Mouse (Mus musculus): ENCODE data around the gene Klf12. TPM values are rescaled to one million over a fixed set of nuclear protein-coding genes. Genes with fewer than 3 reads are reported as not detected.

Klf12 gene
- total and polyA plus RNA-seq, 2 experiments = 20.7 to 29.2 TPM

DNA sequence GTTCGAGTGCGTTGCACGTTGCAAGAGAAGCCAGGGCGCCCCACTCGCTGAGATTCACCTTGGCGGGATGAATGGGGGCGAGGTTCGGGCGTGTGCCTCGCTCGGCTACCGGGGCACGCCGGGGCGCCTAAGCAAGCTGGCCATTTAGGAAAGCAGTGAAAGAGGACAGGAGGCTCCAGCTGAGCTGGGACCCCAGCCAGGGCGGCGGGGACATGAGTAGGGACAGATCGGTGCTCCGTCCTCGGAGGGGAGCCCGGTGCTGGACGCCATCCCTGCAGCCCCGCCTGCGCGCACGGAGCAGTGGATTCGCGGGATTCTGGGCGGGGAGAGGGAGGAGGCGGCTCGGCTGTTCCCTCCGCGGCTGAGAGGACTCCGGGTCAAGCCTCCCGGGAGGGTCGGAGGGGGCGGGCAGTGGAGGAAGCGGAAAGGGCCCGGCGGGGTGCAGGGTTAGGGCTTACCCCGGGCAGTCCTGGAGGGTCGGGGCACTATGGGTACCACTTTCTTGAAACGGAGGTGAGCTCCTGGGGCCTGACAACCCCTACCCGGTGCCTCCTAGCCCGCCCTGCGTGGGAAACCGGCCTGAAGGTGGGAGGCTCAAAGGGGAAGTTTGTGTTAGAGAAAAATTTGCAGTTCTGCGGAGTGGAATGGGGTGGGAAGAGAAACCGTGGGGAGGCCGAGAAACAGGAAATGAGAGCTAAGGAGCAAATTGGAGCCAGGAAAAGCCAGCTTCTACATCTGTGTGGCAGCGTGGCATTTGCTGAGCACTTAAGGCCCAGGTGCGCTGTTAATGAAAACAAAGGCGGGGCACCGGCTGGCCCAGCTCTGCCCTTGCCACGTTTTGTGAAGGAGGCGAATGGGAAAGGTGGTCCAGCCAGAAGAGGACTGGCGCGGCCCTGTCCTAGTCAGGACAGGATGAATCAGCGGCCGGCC lies 1.4 kb upstream of the Klf12 start:
- Histone ChIP-seq H3K79me2 (ENCODE audit: control insufficient read depth, insufficient read depth, low read length) (peaks cover under 1% of the 10 kb centered on the region; the same call in 1 of the 2 replicates), H3K4me3 (ENCODE audit: insufficient read depth, low read depth, low read length) (peak overlapping the region; percentile 67), H3K36me3 (ENCODE audit: control insufficient read depth, insufficient read depth, low read length) (no peaks in the 10 kb centered on the region), H3K27me3 (ENCODE audit: control insufficient read depth, insufficient read depth, low read length) (no peaks in the 10 kb centered on the region), H3K9ac (ENCODE audit: low read depth, low read length) (peak overlapping the region; percentile 60), H3K4me1 (ENCODE audit: control insufficient read depth, insufficient read depth, low read length) (peaks cover 6% of the 10 kb centered on the region; the same call in 1 of the 2 replicates), H3K27ac (replicated peaks; ENCODE audit: insufficient read depth, low read depth, low read length) (peak overlapping the region; percentile 95)
- TF ChIP-seq POLR2A (IDR thresholded peaks at IDR 0.05; ENCODE audit: extremely low read depth, insufficient read depth, low read length) (0 out of 2 replicates have a peak, but pooled peaks have one; percentile 50), CTCF (IDR thresholded peaks at IDR 0.05; ENCODE audit: low read depth, low read length) (no peak)
- DNase-seq (ENCODE audit: extremely low read depth, low read depth, low spot score) = peak; percentile 90
- under 1% methylated on average over 60 of the region's 60 CpGs for WGBS

DNA sequence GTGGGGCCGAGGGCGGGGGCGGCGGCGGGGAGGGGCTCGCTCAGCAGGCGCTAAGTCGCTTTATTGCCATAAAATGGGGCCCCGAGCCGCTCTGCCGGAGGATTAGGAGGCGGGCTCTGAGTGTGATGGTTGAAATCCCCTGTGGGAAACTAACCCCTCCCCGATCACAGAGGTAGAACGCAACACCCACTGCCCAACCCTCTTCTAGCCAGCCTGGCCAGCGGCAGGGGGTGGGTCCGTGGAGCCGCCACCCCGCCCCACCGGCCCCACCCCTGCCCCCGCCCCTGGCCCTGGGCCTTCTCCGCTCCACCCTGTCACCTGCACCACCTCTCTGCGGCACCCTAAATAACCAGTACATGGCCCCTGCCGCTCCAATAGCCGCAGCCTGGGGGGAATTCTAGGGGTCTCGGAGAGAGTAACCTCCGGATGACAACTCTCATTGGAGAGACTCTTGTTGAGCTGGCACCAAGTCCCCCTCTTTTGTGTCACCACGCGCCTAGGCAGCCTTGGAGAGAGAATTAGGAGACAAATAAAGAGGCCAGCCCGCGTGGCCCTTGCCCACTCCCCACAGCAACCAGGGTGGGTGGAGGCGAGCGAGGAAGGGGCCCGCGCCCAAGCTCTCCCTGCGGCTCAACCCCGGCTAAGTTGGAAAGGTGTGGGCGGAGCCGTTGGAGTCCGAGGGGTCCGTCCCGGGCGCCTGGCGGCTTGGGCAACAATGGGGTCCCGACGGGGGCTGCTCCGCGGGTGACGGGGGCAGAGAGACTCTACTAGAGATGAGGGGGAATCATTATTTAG lies 579 bp upstream of the Klf12 start:
- Histone ChIP-seq H3K27me3 (ENCODE audit: control insufficient read depth, insufficient read depth, low read length) (no peaks in the 10 kb centered on the region), H3K4me3 (ENCODE audit: insufficient read depth, low read depth, low read length) (peak overlapping the region; percentile 67), H3K79me2 (ENCODE audit: control insufficient read depth, insufficient read depth, low read length) (peaks cover 6% of the 10 kb centered on the region), H3K36me3 (ENCODE audit: control insufficient read depth, insufficient read depth, low read length) (no peaks in the 10 kb centered on the region), H3K27ac (replicated peaks; ENCODE audit: insufficient read depth, low read depth, low read length) (peak overlapping the region; percentile 95), H3K4me1 (ENCODE audit: control insufficient read depth, insufficient read depth, low read length) (peaks cover 6% of the 10 kb centered on the region; the same call in 1 of the 2 replicates), H3K9ac (ENCODE audit: low read depth, low read length) (peak overlapping the region; percentile 60)
- under 1% methylated on average over 48 of the region's 48 CpGs for WGBS
- peak; percentile 94 for DNase-seq (ENCODE audit: extremely low read depth, low read depth, low spot score)
- TF ChIP-seq CTCF (IDR thresholded peaks at IDR 0.05; ENCODE audit: low read depth, low read length) = no peak
- TF ChIP-seq POLR2A (IDR thresholded peaks at IDR 0.05; ENCODE audit: extremely low read depth, insufficient read depth, low read length) = 0 out of 2 replicates have a peak, but pooled peaks have one; percentile 15

DNA sequence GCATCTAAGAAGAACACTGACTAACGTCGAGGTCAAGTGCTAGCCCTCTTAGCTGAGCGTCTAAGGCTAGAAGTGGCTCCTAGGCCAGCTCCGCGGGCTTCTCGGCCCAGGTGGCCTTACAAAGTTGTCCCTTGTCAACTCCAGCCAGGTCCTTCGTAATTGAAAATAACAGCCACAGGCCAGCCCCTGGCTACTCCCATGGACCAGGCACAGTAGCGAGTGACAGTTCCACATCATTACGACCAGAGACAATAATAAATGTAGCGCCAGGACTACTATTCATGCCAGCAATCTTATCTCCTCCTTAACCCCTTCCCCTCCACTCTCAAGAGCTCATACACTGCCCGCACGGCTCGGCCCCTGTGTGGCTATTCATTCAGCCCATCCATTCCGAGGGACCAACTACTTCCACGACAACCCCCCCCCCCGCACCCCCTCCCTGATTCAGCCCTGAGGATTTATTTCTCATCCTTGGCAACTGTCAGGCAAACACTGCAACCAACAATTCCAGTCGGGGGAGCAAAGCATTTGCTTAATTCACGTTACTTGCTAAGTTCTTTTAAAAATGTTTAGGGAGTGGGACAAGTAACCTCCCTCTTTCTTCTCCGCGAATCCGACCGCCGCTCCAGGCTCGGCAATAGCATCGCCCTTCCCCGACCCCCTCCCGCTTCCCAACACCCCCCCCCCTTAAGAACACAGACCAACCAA lies 914 bp downstream of the Klf12 start:
- Histone ChIP-seq H3K9ac (ENCODE audit: low read depth, low read length) (peak overlapping the region; percentile 67), H3K4me1 (ENCODE audit: control insufficient read depth, insufficient read depth, low read length) (peaks cover 6% of the 10 kb centered on the region; the same call in 1 of the 2 replicates), H3K79me2 (ENCODE audit: control insufficient read depth, insufficient read depth, low read length) (peaks cover 17% of the 10 kb centered on the region), H3K27me3 (ENCODE audit: control insufficient read depth, insufficient read depth, low read length) (no peaks in the 10 kb centered on the region), H3K27ac (replicated peaks; ENCODE audit: insufficient read depth, low read depth, low read length) (peak overlapping the region; percentile 82), H3K4me3 (ENCODE audit: insufficient read depth, low read depth, low read length) (peak overlapping the region; percentile 67), H3K36me3 (ENCODE audit: control insufficient read depth, insufficient read depth, low read length) (no peaks in the 10 kb centered on the region)
- WGBS = under 1% methylated on average over 27 of the region's 27 CpGs
- no peak for TF ChIP-seq POLR2A (IDR thresholded peaks at IDR 0.05; ENCODE audit: extremely low read depth, insufficient read depth, low read length)
- TF ChIP-seq CTCF (IDR thresholded peaks at IDR 0.05; ENCODE audit: low read depth, low read length) = no peak
- peak; percentile 80 for DNase-seq (ENCODE audit: extremely low read depth, low read depth, low spot score)

- peaks cover 6% of the 10 kb centered on the region; the same call in 1 of the 2 replicates for H3K4me1 ChIP-seq (ENCODE audit: control insufficient read depth, insufficient read depth, low read length)
- no peaks in the 10 kb centered on the region for H3K27me3 ChIP-seq (ENCODE audit: control insufficient read depth, insufficient read depth, low read length)
- TF ChIP-seq CTCF (IDR thresholded peaks at IDR 0.05; ENCODE audit: low read depth, low read length) (no peak), POLR2A (IDR thresholded peaks at IDR 0.05; ENCODE audit: extremely low read depth, insufficient read depth, low read length) (no peak)
- no peak overlapping the region for H3K9ac ChIP-seq (ENCODE audit: low read depth, low read length)
- 7% methylated on average over 7 of the region's 7 CpGs for WGBS
- peak overlapping the region; percentile 9; the same call in 1 of the 2 replicates for H3K27ac ChIP-seq (replicated peaks; ENCODE audit: insufficient read depth, low read depth, low read length)
- DNase-seq (ENCODE audit: extremely low read depth, low read depth, low spot score) = peak; percentile 65
- peaks cover 23% of the 10 kb centered on the region for H3K79me2 ChIP-seq (ENCODE audit: control insufficient read depth, insufficient read depth, low read length)
- H3K36me3 ChIP-seq (ENCODE audit: control insufficient read depth, insufficient read depth, low read length) = no peaks in the 10 kb centered on the region
- no peak overlapping the region; the same call in 1 of the 2 replicates for H3K4me3 ChIP-seq (ENCODE audit: insufficient read depth, low read depth, low read length)
Observed at GRCm38 (mm10) chr14:100282651-100283050, 1.8 kb downstream of the Klf12 start.

- WGBS = 21% methylated on average over 3 of the region's 3 CpGs
- peaks cover 29% of the 10 kb centered on the region for H3K79me2 ChIP-seq (ENCODE audit: control insufficient read depth, insufficient read depth, low read length)
- peaks cover 4% of the 10 kb centered on the region; the same call in 1 of the 2 replicates for H3K4me1 ChIP-seq (ENCODE audit: control insufficient read depth, insufficient read depth, low read length)
- no peaks in the 10 kb centered on the region; the same call in 1 of the 2 replicates for H3K36me3 ChIP-seq (ENCODE audit: control insufficient read depth, insufficient read depth, low read length)
- no peak overlapping the region for H3K9ac ChIP-seq (ENCODE audit: low read depth, low read length)
- no peak overlapping the region for H3K4me3 ChIP-seq (ENCODE audit: insufficient read depth, low read depth, low read length)
- H3K27ac ChIP-seq (replicated peaks; ENCODE audit: insufficient read depth, low read depth, low read length) = peak overlapping the region; percentile 54; the same call in 1 of the 2 replicates
- no peaks in the 10 kb centered on the region for H3K27me3 ChIP-seq (ENCODE audit: control insufficient read depth, insufficient read depth, low read length)
- TF ChIP-seq POLR2A (IDR thresholded peaks at IDR 0.05; ENCODE audit: extremely low read depth, insufficient read depth, low read length) (no peak), CTCF (IDR thresholded peaks at IDR 0.05; ENCODE audit: low read depth, low read length) (no peak)
- DNase-seq (ENCODE audit: extremely low read depth, low read depth, low spot score) = peak; percentile 82
Observed at GRCm38 (mm10) chr14:100281734-100282133, 2.7 kb downstream of the Klf12 start.
